Mouse (Mus musculus): ENCODE results near the gene Ggnbp2. TPM values are rescaled to one million over a fixed set of nuclear protein-coding genes. Genes with fewer than 3 reads are reported as not detected.
A peak's percentile ranks its signal among the peaks of the same experiment; 100 is the strongest.

Ggnbp2 gene
- polyA plus RNA-seq, 1 experiment from 2014 or later, result 68.0 TPM

DNA sequence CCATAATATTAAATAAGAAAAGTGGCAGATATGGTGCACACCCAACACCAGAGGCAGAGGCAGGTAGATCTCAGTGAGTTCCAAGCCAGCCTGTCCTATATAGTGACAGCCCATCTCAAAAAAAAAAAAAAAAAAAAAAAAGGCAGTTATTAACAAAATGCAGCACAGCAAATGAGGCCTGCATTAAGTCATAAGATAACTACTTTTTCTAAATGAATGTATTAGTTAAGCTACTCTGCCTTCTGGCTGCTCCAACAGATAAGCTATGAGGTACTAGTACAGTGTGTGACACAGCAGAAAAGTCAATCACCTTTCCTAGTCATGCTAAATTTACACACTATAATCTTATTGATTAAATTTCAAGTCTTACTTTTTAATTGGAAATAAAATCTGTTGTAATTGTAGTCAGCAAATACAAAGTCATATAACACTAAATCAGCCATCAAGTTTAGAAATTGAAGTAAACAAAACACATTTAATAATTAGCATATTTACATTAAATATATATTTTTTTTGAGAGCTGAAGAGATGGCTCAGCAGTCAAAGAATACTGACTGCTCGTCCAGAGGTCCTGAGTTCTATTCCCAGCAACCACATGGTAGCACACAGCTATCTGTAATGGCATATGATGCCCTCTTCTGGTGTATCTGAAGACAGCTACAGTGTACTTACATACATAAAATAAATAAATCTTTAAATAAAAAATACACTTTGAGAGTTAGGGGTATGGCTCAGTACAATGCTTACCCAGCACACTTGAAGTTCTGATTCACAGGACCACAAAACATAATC is 2.6 kb upstream of the Ggnbp2 start:
- no peak overlapping the region for H3K4me3 ChIP-seq (ENCODE audit: low read depth, low read length)
- H3K9me3 ChIP-seq (ENCODE audit: control insufficient read depth, low read depth, low read length), result no peaks in the 10 kb centered on the region
- ATAC-seq (ENCODE audit: insufficient number of reproducible peaks, insufficient read depth, low FRiP score, low read depth), result no peak
- no peak overlapping the region for H3K9ac ChIP-seq (replicated peaks; ENCODE audit: low read depth, low read length)
- no peaks in the 10 kb centered on the region for H3K4me1 ChIP-seq (ENCODE audit: control insufficient read depth, insufficient read depth, low read length)
- H3K27ac ChIP-seq (ENCODE audit: low read length), result no peak overlapping the region
- 84% methylated on average over 1 of the region's 1 CpGs for WGBS
- no peak overlapping the region for H3K4me2 ChIP-seq (replicated peaks; ENCODE audit: low read depth, low read length)
- no peaks in the 10 kb centered on the region for H3K27me3 ChIP-seq (ENCODE audit: control insufficient read depth, insufficient read depth, low read length)
- no peaks in the 10 kb centered on the region for H3K36me3 ChIP-seq (ENCODE audit: control insufficient read depth, insufficient read depth, low read length)

DNA sequence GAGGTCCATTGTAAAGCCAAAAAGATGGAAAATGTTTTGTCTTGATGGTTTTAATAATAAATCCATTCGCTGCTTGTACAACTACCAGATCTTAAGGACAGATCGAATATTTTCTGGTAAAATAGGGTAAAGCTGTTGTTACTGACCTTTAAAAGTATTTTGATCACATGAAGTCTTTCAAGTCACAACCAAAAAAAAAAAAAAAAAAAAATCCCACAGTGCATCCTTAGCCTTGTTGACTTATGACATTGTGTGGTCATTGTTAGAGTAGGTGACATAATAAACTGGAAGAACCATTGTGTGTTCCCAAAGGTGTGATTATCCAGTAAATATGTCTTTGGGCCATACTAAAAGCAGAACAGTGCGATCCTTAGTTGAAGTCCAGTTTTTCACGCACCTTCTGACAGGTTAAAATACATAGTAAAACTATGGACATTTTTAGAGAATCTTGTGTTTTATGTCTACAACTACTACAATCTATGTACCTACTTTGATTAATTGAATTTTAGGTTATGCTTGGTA is 992 bp upstream of the Ggnbp2 start:
- H3K9me3 ChIP-seq (ENCODE audit: control insufficient read depth, low read depth, low read length), result no peaks in the 10 kb centered on the region
- no peak for ATAC-seq (ENCODE audit: insufficient number of reproducible peaks, insufficient read depth, low FRiP score, low read depth)
- H3K4me2 ChIP-seq (replicated peaks; ENCODE audit: low read depth, low read length), result peak overlapping the region; percentile 50
- H3K27ac ChIP-seq (ENCODE audit: low read length), result peak overlapping the region; percentile 99
- peak overlapping the region; percentile 86 for H3K9ac ChIP-seq (replicated peaks; ENCODE audit: low read depth, low read length)
- peak overlapping the region; percentile 95 for H3K4me3 ChIP-seq (ENCODE audit: low read depth, low read length)
- no peaks in the 10 kb centered on the region for H3K27me3 ChIP-seq (ENCODE audit: control insufficient read depth, insufficient read depth, low read length)
- H3K36me3 ChIP-seq (ENCODE audit: control insufficient read depth, insufficient read depth, low read length), result no peaks in the 10 kb centered on the region; the same call in 1 of the 2 replicates
- WGBS, result 76% methylated on average over 4 of the region's 4 CpGs
- peaks cover 5% of the 10 kb centered on the region; the same call in 1 of the 2 replicates for H3K4me1 ChIP-seq (ENCODE audit: control insufficient read depth, insufficient read depth, low read length)

DNA sequence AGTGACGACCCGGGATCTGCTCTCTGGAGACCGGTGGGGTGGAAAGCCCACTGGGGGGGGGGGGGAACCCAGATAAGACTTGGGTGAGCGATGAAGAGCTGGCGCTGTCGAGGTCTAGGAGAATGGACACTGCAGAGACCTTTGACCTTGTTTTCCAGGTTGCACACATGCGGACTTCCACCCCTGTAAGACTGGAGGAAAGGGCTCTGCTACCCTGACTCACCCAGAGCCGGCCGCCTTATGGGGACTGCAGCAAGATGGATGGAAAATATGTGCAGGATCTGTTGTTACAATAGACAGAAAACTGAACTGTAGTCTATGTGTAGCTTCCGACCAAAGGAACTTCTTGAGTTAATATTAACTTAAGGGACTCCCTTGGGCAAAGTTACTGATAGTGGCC is 429 bp upstream of the Ggnbp2 start:
- H3K27me3 ChIP-seq (ENCODE audit: control insufficient read depth, insufficient read depth, low read length), result no peaks in the 10 kb centered on the region
- peak overlapping the region; percentile 99 for H3K27ac ChIP-seq (ENCODE audit: low read length)
- WGBS, result 0% methylated on average over 10 of the region's 10 CpGs
- no peaks in the 10 kb centered on the region for H3K9me3 ChIP-seq (ENCODE audit: control insufficient read depth, low read depth, low read length)
- H3K36me3 ChIP-seq (ENCODE audit: control insufficient read depth, insufficient read depth, low read length), result peaks cover 3% of the 10 kb centered on the region; the same call in 1 of the 2 replicates
- ATAC-seq (ENCODE audit: insufficient number of reproducible peaks, insufficient read depth, low FRiP score, low read depth), result peak; percentile 40; the same call in 1 of the 2 replicates
- peak overlapping the region; percentile 50 for H3K4me2 ChIP-seq (replicated peaks; ENCODE audit: low read depth, low read length)
- H3K4me3 ChIP-seq (ENCODE audit: low read depth, low read length), result peak overlapping the region; percentile 95
- peaks cover 8% of the 10 kb centered on the region; the same call in 1 of the 2 replicates for H3K4me1 ChIP-seq (ENCODE audit: control insufficient read depth, insufficient read depth, low read length)
- H3K9ac ChIP-seq (replicated peaks; ENCODE audit: low read depth, low read length), result peak overlapping the region; percentile 86

DNA sequence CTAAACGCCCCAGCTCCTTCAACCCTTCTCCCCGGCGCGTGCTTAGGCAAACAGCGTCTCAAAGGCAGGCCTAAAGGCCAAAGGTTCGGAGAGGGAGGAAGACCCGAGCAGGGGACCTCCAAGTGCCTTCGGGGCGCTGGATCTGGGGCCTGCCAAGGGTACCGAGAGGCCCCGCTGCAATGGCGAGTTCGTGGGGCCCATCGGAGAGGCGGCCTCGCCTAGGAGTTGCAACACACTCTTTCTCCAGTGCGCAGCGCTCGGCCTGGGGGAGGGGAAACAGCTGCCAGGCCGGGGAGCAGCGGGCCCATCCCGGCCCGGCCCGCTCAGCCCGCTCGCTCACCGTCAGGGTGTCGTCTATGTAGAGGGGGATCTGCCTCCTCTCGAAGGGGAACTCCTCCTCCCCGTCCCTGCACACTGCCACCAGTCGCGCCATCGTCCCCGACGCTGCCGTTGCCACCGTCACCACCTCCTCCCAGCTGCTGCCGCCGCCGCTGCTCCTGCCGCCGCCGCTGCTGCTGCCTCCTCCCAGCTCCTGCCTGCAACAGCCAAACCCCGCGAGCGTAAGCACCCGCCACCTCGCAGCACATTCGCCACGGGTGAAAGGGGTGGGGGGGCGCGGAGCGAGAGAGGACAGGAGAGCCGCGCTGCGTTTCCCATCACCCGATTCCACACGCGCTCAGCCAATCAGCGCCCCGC is 932 bp downstream of the Ggnbp2 start:
- Histone ChIP-seq H3K9me3 (ENCODE audit: control insufficient read depth, low read depth, low read length) (no peaks in the 10 kb centered on the region), H3K27me3 (ENCODE audit: control insufficient read depth, insufficient read depth, low read length) (no peaks in the 10 kb centered on the region), H3K36me3 (ENCODE audit: control insufficient read depth, insufficient read depth, low read length) (peaks cover 3% of the 10 kb centered on the region; the same call in 1 of the 2 replicates), H3K9ac (replicated peaks; ENCODE audit: low read depth, low read length) (peak overlapping the region; percentile 82), H3K27ac (ENCODE audit: low read length) (peak overlapping the region; percentile 95), H3K4me2 (replicated peaks; ENCODE audit: low read depth, low read length) (peak overlapping the region; percentile 72), H3K4me3 (ENCODE audit: low read depth, low read length) (peak overlapping the region; percentile 95), H3K4me1 (ENCODE audit: control insufficient read depth, insufficient read depth, low read length) (peaks cover 12% of the 10 kb centered on the region)
- under 1% methylated on average over 61 of the region's 61 CpGs for WGBS
- ATAC-seq (ENCODE audit: insufficient number of reproducible peaks, insufficient read depth, low FRiP score, low read depth), result peak; percentile 78

DNA sequence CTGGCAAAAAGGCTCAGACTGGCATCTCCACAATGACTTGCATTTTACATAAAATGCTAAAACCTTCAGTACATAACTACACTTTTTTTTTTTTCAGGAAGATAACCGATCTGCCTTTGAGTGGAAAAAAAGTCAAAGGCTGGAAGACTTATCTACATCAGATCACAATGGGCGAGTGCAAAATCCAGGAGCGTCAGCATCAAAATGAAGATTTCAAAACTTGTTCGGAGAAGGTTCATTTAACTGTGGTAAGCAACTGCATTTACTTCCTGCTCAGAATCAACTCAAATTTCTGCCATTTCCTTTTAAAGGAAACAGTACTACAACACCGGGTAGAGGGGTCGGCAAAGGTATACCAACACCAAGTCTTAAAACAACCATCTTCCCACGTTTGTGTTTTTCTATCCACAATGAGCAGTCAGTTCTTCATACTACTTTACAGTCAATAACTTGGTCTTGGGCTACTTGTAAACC is 1.8 kb downstream of the Ggnbp2 start:
- ATAC-seq (ENCODE audit: insufficient number of reproducible peaks, insufficient read depth, low FRiP score, low read depth), result no peak
- Histone ChIP-seq H3K9me3 (ENCODE audit: control insufficient read depth, low read depth, low read length) (no peaks in the 10 kb centered on the region), H3K27ac (ENCODE audit: low read length) (peak overlapping the region; percentile 95), H3K36me3 (ENCODE audit: control insufficient read depth, insufficient read depth, low read length) (peaks cover 6% of the 10 kb centered on the region; the same call in 1 of the 2 replicates), H3K4me3 (ENCODE audit: low read depth, low read length) (peak overlapping the region; percentile 95), H3K9ac (replicated peaks; ENCODE audit: low read depth, low read length) (peak overlapping the region; percentile 82), H3K4me1 (ENCODE audit: control insufficient read depth, insufficient read depth, low read length) (peaks cover 12% of the 10 kb centered on the region), H3K27me3 (ENCODE audit: control insufficient read depth, insufficient read depth, low read length) (no peaks in the 10 kb centered on the region), H3K4me2 (replicated peaks; ENCODE audit: low read depth, low read length) (peak overlapping the region; percentile 72)
- WGBS, result 15% methylated on average over 7 of the region's 7 CpGs

DNA sequence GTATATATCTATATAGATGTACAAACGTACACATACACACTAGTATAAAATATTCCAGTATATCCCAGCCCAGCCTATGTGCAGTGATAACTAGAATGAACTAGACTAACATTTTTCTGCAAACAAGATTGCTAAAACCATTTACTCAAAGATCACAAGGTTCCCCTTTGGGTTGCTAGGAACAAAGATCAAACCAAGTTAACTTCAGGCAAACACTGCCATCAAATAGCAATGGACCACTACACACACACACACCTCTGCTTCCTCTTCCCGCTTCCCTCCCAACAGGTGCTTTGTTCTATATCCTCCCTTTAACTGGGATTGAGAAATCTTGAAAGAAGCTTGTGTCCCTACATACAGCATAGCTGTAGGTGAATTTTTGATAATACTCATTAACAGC is 3.0 kb downstream of the Ggnbp2 start:
- H3K4me2 ChIP-seq (replicated peaks; ENCODE audit: low read depth, low read length), result no peak overlapping the region
- H3K4me1 ChIP-seq (ENCODE audit: control insufficient read depth, insufficient read depth, low read length), result peaks cover 12% of the 10 kb centered on the region
- no peak overlapping the region for H3K4me3 ChIP-seq (ENCODE audit: low read depth, low read length)
- H3K9me3 ChIP-seq (ENCODE audit: control insufficient read depth, low read depth, low read length), result no peaks in the 10 kb centered on the region
- no peak overlapping the region for H3K9ac ChIP-seq (replicated peaks; ENCODE audit: low read depth, low read length)
- 88% methylated on average over 2 of the region's 2 CpGs for WGBS
- H3K27ac ChIP-seq (ENCODE audit: low read length), result no peak overlapping the region
- peaks cover 6% of the 10 kb centered on the region; the same call in 1 of the 2 replicates for H3K36me3 ChIP-seq (ENCODE audit: control insufficient read depth, insufficient read depth, low read length)
- no peak for ATAC-seq (ENCODE audit: insufficient number of reproducible peaks, insufficient read depth, low FRiP score, low read depth)
- H3K27me3 ChIP-seq (ENCODE audit: control insufficient read depth, insufficient read depth, low read length), result no peaks in the 10 kb centered on the region

DNA sequence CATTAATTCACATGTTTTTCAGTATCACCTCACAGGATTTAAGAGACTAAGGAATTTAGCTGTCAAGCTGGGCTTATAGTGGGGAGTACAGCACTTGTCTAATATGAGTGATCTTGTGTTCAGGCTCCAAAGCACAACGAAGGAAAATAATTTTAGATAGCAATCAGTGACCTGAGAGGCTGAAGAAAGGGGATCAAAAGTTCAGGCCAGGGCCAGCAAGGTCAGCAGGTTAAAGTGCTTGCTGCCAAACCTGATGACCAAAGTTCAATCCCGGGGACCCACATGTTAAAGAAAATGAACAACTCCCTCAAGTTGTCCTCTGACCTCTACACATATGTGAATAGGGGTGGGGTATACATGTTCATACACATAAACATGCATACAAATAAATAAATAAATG is 5.3 kb downstream of the Ggnbp2 start:
- H3K4me3 ChIP-seq (ENCODE audit: low read depth, low read length), result no peak overlapping the region
- 32% methylated on average over 2 of the region's 2 CpGs for WGBS
- no peak overlapping the region for H3K27ac ChIP-seq (ENCODE audit: low read length)
- no peaks in the 10 kb centered on the region for H3K27me3 ChIP-seq (ENCODE audit: control insufficient read depth, insufficient read depth, low read length)
- H3K9me3 ChIP-seq (ENCODE audit: control insufficient read depth, low read depth, low read length), result no peaks in the 10 kb centered on the region
- H3K4me1 ChIP-seq (ENCODE audit: control insufficient read depth, insufficient read depth, low read length), result peaks cover 12% of the 10 kb centered on the region
- no peak overlapping the region for H3K4me2 ChIP-seq (replicated peaks; ENCODE audit: low read depth, low read length)
- peaks cover 18% of the 10 kb centered on the region for H3K36me3 ChIP-seq (ENCODE audit: control insufficient read depth, insufficient read depth, low read length)
- no peak for ATAC-seq (ENCODE audit: insufficient number of reproducible peaks, insufficient read depth, low FRiP score, low read depth)
- no peak overlapping the region for H3K9ac ChIP-seq (replicated peaks; ENCODE audit: low read depth, low read length)

DNA sequence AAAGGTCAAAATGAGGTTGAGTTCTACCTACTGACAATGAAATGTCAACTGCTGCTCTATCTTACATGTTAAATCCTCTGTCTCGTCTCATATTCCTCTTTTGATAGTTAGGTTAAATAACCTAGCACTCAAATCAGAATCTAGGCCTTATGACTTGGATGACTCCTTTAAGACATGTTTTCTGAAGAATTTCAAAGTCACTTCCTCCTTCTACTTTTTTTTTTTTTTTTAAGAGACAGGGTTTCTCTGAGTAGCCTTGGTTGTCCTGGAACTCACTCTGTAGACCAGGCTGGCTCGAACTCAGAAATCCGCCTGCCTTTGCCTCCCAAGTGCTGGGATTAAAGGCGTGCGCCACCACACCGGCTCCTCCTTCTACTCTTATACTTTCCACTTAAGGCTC is 15.3 kb downstream of the Ggnbp2 start:
- H3K4me2 ChIP-seq (replicated peaks; ENCODE audit: low read depth, low read length), result no peak overlapping the region
- no peaks in the 10 kb centered on the region for H3K27me3 ChIP-seq (ENCODE audit: control insufficient read depth, insufficient read depth, low read length)
- ATAC-seq (ENCODE audit: insufficient number of reproducible peaks, insufficient read depth, low FRiP score, low read depth), result no peak
- no peak overlapping the region for H3K4me3 ChIP-seq (ENCODE audit: low read depth, low read length)
- H3K9ac ChIP-seq (replicated peaks; ENCODE audit: low read depth, low read length), result no peak overlapping the region
- no peaks in the 10 kb centered on the region for H3K9me3 ChIP-seq (ENCODE audit: control insufficient read depth, low read depth, low read length)
- no peak overlapping the region for H3K27ac ChIP-seq (ENCODE audit: low read length)
- peaks cover 48% of the 10 kb centered on the region for H3K36me3 ChIP-seq (ENCODE audit: control insufficient read depth, insufficient read depth, low read length)
- WGBS, result 93% methylated on average over 6 of the region's 6 CpGs
- H3K4me1 ChIP-seq (ENCODE audit: control insufficient read depth, insufficient read depth, low read length), result no peaks in the 10 kb centered on the region
